Comparison of ENCODE assay signal across 11 mouse cellular contexts in the genomic region with DNA sequence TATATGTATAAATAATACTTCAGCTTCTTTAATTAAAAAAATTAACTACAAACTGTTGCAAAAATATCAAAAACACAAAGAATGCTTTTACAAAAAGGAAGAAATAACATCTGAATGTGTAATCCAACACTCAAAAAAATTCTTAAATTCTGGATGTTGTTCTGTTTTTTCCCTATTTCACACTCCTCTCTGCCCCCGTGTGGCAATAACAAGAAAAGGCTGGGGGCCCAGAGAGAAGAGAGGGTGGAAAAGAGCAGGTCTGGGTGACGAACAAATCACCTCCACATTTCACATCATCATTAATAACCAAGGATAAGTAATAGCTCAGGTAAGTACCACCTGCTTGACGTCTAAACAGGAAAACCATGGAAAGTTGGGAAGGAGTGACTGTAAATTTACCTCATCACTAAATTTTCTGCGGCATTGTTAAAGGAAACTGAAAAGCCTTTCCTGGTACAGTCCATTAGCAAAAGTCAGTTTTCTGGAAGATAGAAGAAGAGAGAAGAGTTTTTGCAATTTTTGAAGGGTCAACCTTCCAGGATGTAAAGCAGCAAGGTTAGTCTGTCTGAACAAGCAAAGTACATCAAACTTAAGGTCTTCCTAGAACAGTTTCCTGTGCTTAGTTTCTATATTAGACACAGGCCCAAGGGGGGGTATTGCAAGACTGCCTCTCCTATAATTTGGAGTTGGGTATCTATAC. TPM values are rescaled to one million over a fixed set of nuclear protein-coding genes. Genes with fewer than 3 reads are reported as not detected.
DNase-seq lines count a peak whose midpoint lies in the region; ATAC-seq and TF ChIP-seq lines count a peak whose summit lies in the region.
"Had no signal": no experiment of that assay in that cellular context is flagged by ENCODE, and none has a peak within 500 bp of the region (broad histone marks: within the 10 kb centered on the region; RNA-seq: fewer than 3 reads in every experiment).

No protein-coding gene starts in this region.

- H3K27ac ChIP-seq in forebrain, postnatal 0 days (ENCODE audit: low read depth, low read length), result no peak overlapping the region
- H3K27ac ChIP-seq in forebrain, embryonic 13.5 days, result no peak overlapping the region
- H3K27ac ChIP-seq in liver, embryonic 13.5 days, result no peak overlapping the region
- no peak overlapping the region for H3K27ac ChIP-seq in liver, embryonic 11.5 days (ENCODE audit: low read depth, low read length)
- H3K27ac ChIP-seq: stomach, embryonic 15.5 days had no signal

- H3K4me3 ChIP-seq in forebrain, postnatal 0 days (ENCODE audit: low read depth, low read length), result no peak overlapping the region
- H3K4me3 ChIP-seq in forebrain, embryonic 13.5 days, result no peak overlapping the region
- no peak overlapping the region for H3K4me3 ChIP-seq in liver, embryonic 13.5 days (replicated peaks)
- H3K4me3 ChIP-seq in liver, embryonic 11.5 days (ENCODE audit: low read depth, low read length), result no peak overlapping the region
- H3K4me3 ChIP-seq: megakaryocyte, embryonic 14.5 days; stomach, embryonic 15.5 days had no signal

- no peak for ATAC-seq in forebrain, postnatal 0 days
- ATAC-seq in forebrain, embryonic 13.5 days, result no peak
- ATAC-seq in liver, embryonic 13.5 days (ENCODE audit: low read depth), result no peak
- no peak; the same call in 1 of the 2 replicates for ATAC-seq in liver, embryonic 11.5 days (replicated peaks; ENCODE audit: low FRiP score)

- H3K4me1 ChIP-seq in forebrain, postnatal 0 days (ENCODE audit: insufficient read depth), result no peaks in the 10 kb centered on the region
- peaks cover 3% of the 10 kb centered on the region for H3K4me1 ChIP-seq in forebrain, embryonic 13.5 days
- peaks cover 3% of the 10 kb centered on the region for H3K4me1 ChIP-seq in liver, embryonic 13.5 days (replicated peaks)
- H3K4me1 ChIP-seq in liver, embryonic 11.5 days (replicated peaks; ENCODE audit: control insufficient read depth, insufficient read depth, low read length), result no peaks in the 10 kb centered on the region; the same call in 1 of the 2 replicates
- H3K4me1 ChIP-seq: stomach, embryonic 15.5 days had no signal

- H3K36me3 ChIP-seq in forebrain, postnatal 0 days (ENCODE audit: insufficient read depth), result no peaks in the 10 kb centered on the region
- no peaks in the 10 kb centered on the region for H3K36me3 ChIP-seq in forebrain, embryonic 13.5 days (ENCODE audit: poor library complexity, severe bottlenecking)
- no peaks in the 10 kb centered on the region for H3K36me3 ChIP-seq in liver, embryonic 13.5 days
- H3K36me3 ChIP-seq in liver, embryonic 11.5 days (ENCODE audit: control insufficient read depth, insufficient read depth, low read length), result no peaks in the 10 kb centered on the region
- H3K36me3 ChIP-seq: stomach, embryonic 15.5 days had no signal

- no peak overlapping the region for H3K9ac ChIP-seq in forebrain, postnatal 0 days
- H3K9ac ChIP-seq in forebrain, embryonic 13.5 days, result no peak overlapping the region
- no peak overlapping the region for H3K9ac ChIP-seq in liver, embryonic 13.5 days
- no peak overlapping the region for H3K9ac ChIP-seq in liver, embryonic 11.5 days (ENCODE audit: low read depth, low read length)
- H3K9ac ChIP-seq: stomach, embryonic 15.5 days had no signal

- H3K9me3 ChIP-seq in forebrain, postnatal 0 days (ENCODE audit: low read length), result no peaks in the 10 kb centered on the region
- H3K9me3 ChIP-seq in forebrain, embryonic 13.5 days (replicated peaks), result no peaks in the 10 kb centered on the region
- no peaks in the 10 kb centered on the region for H3K9me3 ChIP-seq in liver, embryonic 13.5 days (replicated peaks)
- no peaks in the 10 kb centered on the region for H3K9me3 ChIP-seq in liver, embryonic 11.5 days (ENCODE audit: control insufficient read depth, low read length)
- H3K9me3 ChIP-seq: megakaryocyte, embryonic 14.5 days; stomach, embryonic 15.5 days had no signal

- H3K27me3 ChIP-seq in forebrain, postnatal 0 days (ENCODE audit: insufficient read depth, low read length), result no peaks in the 10 kb centered on the region
- no peaks in the 10 kb centered on the region for H3K27me3 ChIP-seq in forebrain, embryonic 13.5 days
- no peaks in the 10 kb centered on the region for H3K27me3 ChIP-seq in liver, embryonic 13.5 days
- no peaks in the 10 kb centered on the region for H3K27me3 ChIP-seq in liver, embryonic 11.5 days (replicated peaks; ENCODE audit: control insufficient read depth, insufficient read depth, low read length)
- H3K27me3 ChIP-seq: megakaryocyte, embryonic 14.5 days; stomach, embryonic 15.5 days had no signal

- 33% methylated on average over 4 of the region's 4 CpGs for WGBS in forebrain, postnatal 0 days
- 36% methylated on average over 4 of the region's 4 CpGs for WGBS in forebrain, embryonic 13.5 days
- WGBS in liver, embryonic 13.5 days (ENCODE audit: insufficient replicate concordance), result 27% methylated on average over 4 of the region's 4 CpGs
- 37% methylated on average over 4 of the region's 4 CpGs for WGBS in liver, embryonic 11.5 days

- no peak for DNase-seq in forebrain, postnatal 0 days
- DNase-seq in liver, embryonic 13.5 days, result peak; percentile 20
- no peak for DNase-seq in liver, embryonic 11.5 days (ENCODE audit: low spot score)
- peak; percentile 7 to 22 for DNase-seq in adrenal gland, postnatal 36 days
- DNase-seq in lung, postnatal 14 days, result peak; percentile 29
- DNase-seq in right cerebral cortex, postnatal 36 days (ENCODE audit: low spot score in 2 of 2), result no peak
- no peak for DNase-seq in right cerebral cortex, postnatal 4 days

- no peak overlapping the region for H3K4me2 ChIP-seq in forebrain, postnatal 0 days (ENCODE audit: low read depth)
- no peak overlapping the region for H3K4me2 ChIP-seq in forebrain, embryonic 13.5 days
- H3K4me2 ChIP-seq in liver, embryonic 13.5 days, result no peak overlapping the region
- no peak overlapping the region for H3K4me2 ChIP-seq in liver, embryonic 11.5 days
- H3K4me2 ChIP-seq: stomach, embryonic 15.5 days had no signal

- peak; percentile 52 for TF ChIP-seq CTCF in forebrain, postnatal 0 days (IDR thresholded peaks at IDR 0.05; ENCODE audit: low read depth)

RNA-seq across cellular contexts. Expression of a gene that starts 5.0 kb away (rescaled TPM):
- total RNA-seq in forebrain, postnatal 0 days (2014; rRNA removed), result 18.2 and 18.4 TPM in 2 replicates
- polyA plus RNA-seq in forebrain, postnatal 0 days (2015; fragmentation: Nextera tagmentation; extraction: Ambion mirVana), result 26.5 and 27.0 TPM in 2 replicates
- 13.2 and 14.3 TPM in 2 replicates for polyA plus RNA-seq in forebrain, embryonic 13.5 days (2015; fragmentation: Nextera tagmentation; extraction: Ambion mirVana)
- 16.0 and 16.7 TPM in 2 replicates for polyA plus RNA-seq in liver, embryonic 13.5 days (2015; fragmentation: Nextera tagmentation; extraction: Ambion mirVana)
- polyA plus RNA-seq in liver, embryonic 11.5 days (2014; fragmentation: Nextera tagmentation; extraction: Ambion mirVana), result 19.9 and 20.2 TPM in 2 replicates
- total RNA-seq in adrenal gland, postnatal 36 days (2021), result 10 to 100 TPM; 32.8 to 35.5 TPM

RNA-seq across cellular contexts. Expression of a gene that starts 30.8 kb away (rescaled TPM):
- total RNA-seq in forebrain, postnatal 0 days (2014; rRNA removed), result 3.8 and 4.7 TPM in 2 replicates
- 1.2 and 2.7 TPM in 2 replicates for polyA plus RNA-seq in forebrain, postnatal 0 days (2015; fragmentation: Nextera tagmentation; extraction: Ambion mirVana)
- polyA plus RNA-seq in forebrain, embryonic 13.5 days (2015; fragmentation: Nextera tagmentation; extraction: Ambion mirVana), result 0.35 TPM in 1 of 2 replicates, not detected in the other
- not detected in 2 replicates for polyA plus RNA-seq in liver, embryonic 13.5 days (2015; fragmentation: Nextera tagmentation; extraction: Ambion mirVana)
- not detected in 2 replicates for polyA plus RNA-seq in liver, embryonic 11.5 days (2014; fragmentation: Nextera tagmentation; extraction: Ambion mirVana)
- not detected for total RNA-seq in adrenal gland, postnatal 36 days (2021)
- polyA plus RNA-seq: heart, embryonic 16.5 days; stomach, embryonic 15.5 days had no signal

RNA-seq across cellular contexts. Expression of a gene that starts 43.0 kb away (rescaled TPM):
- 4.3 and 4.6 TPM in 2 replicates for total RNA-seq in forebrain, postnatal 0 days (2014; rRNA removed)
- 1.9 and 3.2 TPM in 2 replicates for polyA plus RNA-seq in forebrain, postnatal 0 days (2015; fragmentation: Nextera tagmentation; extraction: Ambion mirVana)
- polyA plus RNA-seq in forebrain, embryonic 13.5 days (2015; fragmentation: Nextera tagmentation; extraction: Ambion mirVana), result 3.1 and 4.4 TPM in 2 replicates
- 6.2 and 7.5 TPM in 2 replicates for polyA plus RNA-seq in liver, embryonic 13.5 days (2015; fragmentation: Nextera tagmentation; extraction: Ambion mirVana)
- polyA plus RNA-seq in liver, embryonic 11.5 days (2014; fragmentation: Nextera tagmentation; extraction: Ambion mirVana), result 13.6 and 14.1 TPM in 2 replicates
- total RNA-seq in adrenal gland, postnatal 36 days (2021), result 10 to 100 TPM; 17.5 to 20.5 TPM

Comparison
In these comparisons a context has a peak if more than half of its experiments do, and no peak if none do; other contexts are left out.
1. DNase-seq: peak in liver, embryonic 13.5 days (single experiment), adrenal gland, postnatal 36 days (2 of 2) and lung, postnatal 14 days (single experiment); none in forebrain, postnatal 0 days (single experiment), liver, embryonic 11.5 days (single experiment), right cerebral cortex, postnatal 36 days (0 of 2) and right cerebral cortex, postnatal 4 days (single experiment).